Mouse (Mus musculus) frontal cortex, postnatal 36 days (tissue): ENCODE measurements around the gene Aebp2.

Source experiments
- DNase-seq, 2 experiments: peaks; one replicate each; pipeline ENCODE4 v3.0.0; 2022; ENCODE audit warnings: low spot score in 2 of 2

Aebp2 gene

GRCm38 (mm10) chr6:140606534-140606933 is 15.9 kb upstream of the Aebp2 start:
- no peak for DNase-seq

DNA sequence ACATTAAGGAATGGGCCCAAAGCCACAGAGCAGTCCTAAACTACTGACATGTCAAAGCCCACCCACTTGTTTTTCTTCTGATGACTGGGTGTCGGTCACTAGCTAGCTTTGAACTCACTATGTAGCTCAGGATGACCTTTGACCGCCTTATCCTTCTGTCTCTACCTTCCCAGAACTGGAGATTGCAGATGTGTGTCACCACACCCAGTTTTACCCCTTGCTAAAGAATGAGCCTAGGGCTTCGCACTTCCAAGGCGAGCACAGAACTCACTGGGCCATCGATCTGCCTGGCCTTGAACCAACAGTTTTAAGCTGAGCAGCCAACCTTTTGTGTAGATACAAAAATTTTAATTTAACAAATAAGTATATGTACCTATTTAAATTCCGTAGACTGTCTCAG is 13.8 kb upstream of the Aebp2 start:
- DNase-seq, result no peak

- DNase-seq, result no peak
Observed at GRCm38 (mm10) chr6:140609533-140609932, 12.9 kb upstream of the Aebp2 start.

- DNase-seq, result no peak
Observed at GRCm38 (mm10) chr6:140610117-140610516, 12.3 kb upstream of the Aebp2 start.

DNA sequence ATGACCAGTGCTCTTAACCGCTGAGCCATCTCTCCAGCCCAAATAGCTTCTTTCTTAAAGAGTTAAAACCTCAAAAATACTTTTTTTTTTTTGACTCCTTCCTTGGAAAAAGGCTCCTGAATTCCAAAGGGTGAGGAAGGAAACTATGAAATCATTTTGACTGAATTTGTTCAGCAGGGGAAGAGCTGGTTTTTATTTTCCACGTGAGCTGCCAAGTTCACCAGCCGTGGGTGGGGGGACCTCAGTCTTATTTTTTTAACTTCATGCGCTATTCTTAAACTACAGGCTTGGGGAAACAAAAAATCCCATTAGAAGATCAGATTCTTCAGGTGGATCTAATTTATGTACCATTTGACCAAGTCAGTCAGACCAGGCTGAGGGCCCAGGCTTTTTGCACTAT is 11.2 kb upstream of the Aebp2 start:
- no peak for DNase-seq

DNA sequence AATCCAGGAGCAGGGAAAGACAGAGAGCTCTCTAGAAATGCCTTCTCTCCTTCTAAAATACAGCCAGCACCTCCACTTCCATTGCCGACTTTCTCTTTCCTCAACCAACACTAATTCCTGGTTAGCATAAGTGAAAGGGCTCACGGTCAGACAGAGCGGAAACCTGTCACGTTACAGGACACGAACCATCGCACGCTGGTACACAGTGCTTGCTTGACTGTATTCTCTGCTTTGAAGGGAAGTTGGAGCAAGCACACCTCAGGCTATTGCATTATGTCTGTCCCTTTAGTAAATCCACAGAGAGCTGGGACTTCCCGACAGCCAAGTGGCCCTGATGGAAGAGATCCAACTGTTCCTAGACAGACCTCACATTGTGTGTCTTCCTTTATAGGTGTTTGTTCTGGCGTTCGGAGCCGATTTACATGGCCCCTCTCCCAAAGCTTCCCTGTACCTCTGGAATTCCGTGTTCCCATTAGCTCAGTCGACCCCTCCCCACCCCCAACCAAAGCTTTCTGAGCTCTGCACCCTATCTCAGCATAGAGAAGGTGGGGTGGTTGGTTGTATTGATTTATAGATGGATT is 10.5 kb upstream of the Aebp2 start:
- no peak for DNase-seq

DNA sequence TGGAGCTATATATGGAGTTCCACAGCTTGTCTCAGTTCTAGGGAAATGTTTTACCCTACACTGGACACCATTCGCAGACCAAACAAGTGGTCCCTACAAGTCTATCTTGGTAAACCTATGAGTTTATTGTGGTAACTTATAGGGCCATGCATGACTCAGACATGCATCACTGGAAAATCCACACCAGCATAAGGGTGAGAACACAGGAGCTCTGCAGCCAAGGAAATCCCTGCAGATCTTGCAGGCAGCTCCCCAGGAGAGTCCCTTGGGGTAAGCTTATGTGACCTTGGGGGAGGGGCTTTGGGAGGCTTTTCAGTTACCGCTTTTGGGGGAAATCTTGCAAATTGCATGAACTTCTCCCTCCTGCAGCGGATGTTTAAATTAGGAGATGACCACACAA is 8.6 kb upstream of the Aebp2 start:
- DNase-seq, result no peak

- no peak for DNase-seq
Observed at GRCm38 (mm10) chr6:140614711-140615110, 7.8 kb upstream of the Aebp2 start.

GRCm38 (mm10) chr6:140620531-140621349 is 1.7 kb upstream of the Aebp2 start:
- DNase-seq, result no peak

- DNase-seq, result no peak
Observed at GRCm38 (mm10) chr6:140621622-140622021, 841 bp upstream of the Aebp2 start.

- DNase-seq, result peak; percentile 90 to 94
Observed at GRCm38 (mm10) chr6:140623226-140624095, 998 bp downstream of the Aebp2 start.

- peak in 1 of 2 experiments; percentile 29 for DNase-seq
Observed at GRCm38 (mm10) chr6:140624096-140625051, 1.9 kb downstream of the Aebp2 start.

DNA sequence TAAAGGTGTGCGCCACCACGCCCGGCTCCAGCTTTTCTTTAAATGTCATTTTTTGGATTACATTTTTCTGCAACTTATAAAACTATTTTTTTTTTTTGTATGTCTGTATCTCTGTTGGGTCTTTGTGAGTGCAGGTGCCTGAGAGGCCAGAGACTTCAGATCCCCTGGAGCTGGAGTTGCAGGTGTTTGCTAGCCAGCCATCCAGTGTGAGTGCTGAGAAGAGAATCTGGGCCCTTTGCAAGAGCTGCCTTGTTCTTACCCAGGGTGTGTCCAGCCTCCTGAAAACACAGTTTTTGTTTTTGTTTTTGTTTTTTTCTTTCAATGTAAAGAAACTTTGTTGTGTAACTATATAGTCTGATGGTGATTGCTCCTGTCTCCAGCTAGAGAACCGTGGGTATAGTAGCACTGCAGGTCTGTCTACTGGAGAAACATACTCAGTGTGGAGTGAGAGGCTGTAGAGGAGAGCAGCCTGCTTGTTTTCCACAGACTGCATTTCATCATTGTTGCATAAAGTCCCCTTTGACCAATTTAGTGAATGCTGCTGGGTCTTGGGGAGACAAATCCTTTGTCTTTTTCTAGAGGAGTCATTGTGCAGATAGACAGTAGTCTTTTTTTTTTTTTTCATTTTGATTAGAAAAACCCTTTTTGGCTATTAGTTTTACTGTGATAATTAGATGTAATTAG is 6.9 kb downstream of the Aebp2 start:
- no peak for DNase-seq

DNA sequence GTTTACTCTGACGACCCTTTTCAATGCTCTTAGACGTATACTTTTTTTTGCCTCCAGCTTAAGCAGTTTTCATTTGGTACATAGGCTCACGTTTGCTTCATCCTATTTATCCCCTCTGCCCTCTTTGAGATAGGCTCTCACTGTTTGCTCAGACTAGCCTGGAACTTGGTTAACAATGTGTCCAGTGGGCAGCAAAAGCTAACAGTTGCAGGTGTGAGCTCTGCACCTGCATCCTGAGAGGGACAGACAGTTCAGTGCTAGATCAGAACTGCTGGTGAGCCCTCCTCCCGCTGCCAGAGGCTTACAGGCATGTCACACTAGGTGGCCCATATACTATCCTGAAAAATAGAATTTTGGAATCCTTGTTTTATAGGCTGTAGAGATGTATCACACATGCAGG is 7.8 kb downstream of the Aebp2 start:
- DNase-seq, result no peak

DNA sequence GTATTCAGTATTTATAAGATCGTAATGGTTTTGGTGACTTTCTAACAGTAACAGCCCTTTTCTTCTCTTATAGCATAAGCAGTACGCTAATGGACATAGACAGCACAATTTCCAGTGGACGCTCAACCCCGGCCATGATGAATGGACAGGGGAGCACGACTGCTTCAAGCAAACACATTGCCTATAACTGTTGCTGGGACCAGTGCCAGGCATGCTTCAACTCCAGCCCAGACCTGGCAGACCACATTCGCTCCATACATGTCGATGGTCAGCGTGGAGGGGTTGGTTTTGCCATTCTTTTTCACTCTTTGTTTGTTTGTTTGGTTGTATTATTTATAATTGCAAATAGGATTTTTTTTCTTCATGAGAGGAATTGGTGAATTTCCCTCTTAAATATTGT is 11.2 kb downstream of the Aebp2 start:
- no peak for DNase-seq

GRCm38 (mm10) chr6:140636290-140636689 is 13.8 kb downstream of the Aebp2 start:
- no peak for DNase-seq

GRCm38 (mm10) chr6:140642010-140642409 is 19.5 kb downstream of the Aebp2 start:
- no peak for DNase-seq

- no peak for DNase-seq
Observed at GRCm38 (mm10) chr6:140642655-140643054, 20.2 kb downstream of the Aebp2 start.

DNA sequence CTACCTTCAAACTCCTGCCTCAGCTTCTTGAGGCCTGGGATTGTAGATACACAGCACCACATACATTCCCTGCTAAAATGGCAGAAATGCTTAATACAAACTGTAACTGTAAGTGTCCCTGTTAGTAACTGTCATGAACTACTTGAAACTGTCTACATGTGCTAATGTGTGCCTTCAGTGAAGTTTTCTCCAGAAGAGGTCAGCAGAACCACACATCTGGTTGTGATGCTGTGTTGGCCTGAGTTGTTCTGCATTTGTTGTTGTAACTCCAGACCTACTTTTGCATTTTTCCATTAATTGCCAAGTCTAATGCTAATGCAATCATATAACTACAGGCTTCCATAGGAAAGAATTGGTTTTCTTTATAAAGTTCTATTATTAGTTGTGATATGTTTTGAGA is 23.5 kb downstream of the Aebp2 start:
- DNase-seq, result no peak

GRCm38 (mm10) chr6:140646892-140647291 is 24.4 kb downstream of the Aebp2 start:
- DNase-seq, result no peak

GRCm38 (mm10) chr6:140649812-140650211 is 27.3 kb downstream of the Aebp2 start:
- DNase-seq, result no peak
